Mouse (Mus musculus) cerebral cortex, adult 2 months (tissue): Measurements from ENCODE around the gene Bex4.

Experiments
- WGBS: fragments of 180-500 bp; shearing (Covaris S2); methylation state at CpG from one replicate; pipeline ENCODE4 v1.1.7; 2018; 5-methylcytosine and 5-hydroxymethylcytosine counted together

Bex4 gene

DNA sequence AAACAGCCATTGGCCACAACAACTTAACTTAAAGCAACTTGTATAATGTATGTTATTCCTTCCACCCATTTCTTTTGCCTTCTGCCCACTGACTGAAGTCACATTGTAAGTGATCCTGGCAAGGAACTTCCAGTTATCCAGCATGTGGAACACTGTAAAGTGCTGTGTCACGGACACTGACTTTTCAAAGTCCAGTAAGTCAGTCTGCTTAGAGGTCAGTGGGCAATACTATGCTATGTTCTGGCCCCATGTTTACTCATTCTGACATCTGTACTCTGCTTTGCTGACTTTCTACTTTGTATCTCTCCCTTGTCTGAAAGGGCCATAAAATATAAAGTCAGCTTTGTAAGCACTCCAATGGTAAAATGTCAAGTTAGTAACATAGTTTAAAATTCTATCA lies 44.3 kb downstream of the Bex4 start:
- WGBS, result 96% methylated on average over 1 of the region's 1 CpGs
